Mouse (Mus musculus) neural tube, embryonic 11.5 days (tissue): ENCODE results near the gene Srsf6. TPM values are rescaled to one million over a fixed set of nuclear protein-coding genes. Genes with fewer than 3 reads are reported as not detected.

Experiments
- ATAC-seq: fragments of 200-750 bp; cut with Nextera tagmentation; 2 replicates; pipeline ENCODE4 v1.8.0; 2017; ENCODE audit warnings: moderate number of reproducible peaks, mild to moderate bottlenecking, moderate TSS enrichment, moderate library complexity; ENCODE audit not compliant: insufficient read depth, low FRiP score, low TSS enrichment
- DNase-seq: peaks from one replicate; pipeline ENCODE4 v3.0.0-alpha.2; 2015; ENCODE audit warnings: low spot score
- H3K27ac ChIP-seq: fragments of 300-500 bp; sonication (generic); 2 replicates; pipeline ENCODE4 v1.5.1; 2014; ENCODE audit warnings: low read depth, mild to moderate bottlenecking, low read length
- H3K27me3 ChIP-seq: fragments of 300-500 bp; sonication (generic); 2 replicates; pipeline ENCODE4 v1.6.1; 2014; ENCODE audit warnings: mild to moderate bottlenecking, low read length, mixed read lengths; ENCODE audit not compliant: control insufficient read depth, insufficient read depth
- H3K36me3 ChIP-seq: fragments of 300-500 bp; sonication (generic); 2 replicates; pipeline ENCODE4 v1.6.1; 2014; ENCODE audit warnings: mild to moderate bottlenecking, low read length, moderate library complexity, mixed read lengths; ENCODE audit not compliant: control insufficient read depth, insufficient read depth
- H3K4me1 ChIP-seq: fragments of 300-500 bp; sonication (generic); 2 replicates; pipeline ENCODE4 v1.6.1; 2014; ENCODE audit warnings: low read length, mixed read lengths; ENCODE audit not compliant: control insufficient read depth, insufficient read depth
- H3K4me2 ChIP-seq: fragments of 300-500 bp; sonication (generic); 2 replicates; pipeline ENCODE4 v1.6.1; 2014; ENCODE audit warnings: low read depth, mild to moderate bottlenecking, moderate library complexity
- H3K4me3 ChIP-seq: fragments of 300-500 bp; sonication (generic); 2 replicates; pipeline ENCODE4 v1.5.1; 2014; ENCODE audit warnings: low read depth, low read length
- H3K9ac ChIP-seq: fragments of 300-500 bp; sonication (generic); 2 replicates; pipeline ENCODE4 v1.6.1; 2014; ENCODE audit warnings: mild to moderate bottlenecking, low read length
- H3K9me3 ChIP-seq: fragments of 300-500 bp; sonication (generic); 2 replicates; pipeline ENCODE4 v1.6.1; 2016; ENCODE audit warnings: low read length; ENCODE audit not compliant: control insufficient read depth
- WGBS: fragments of 180-500 bp; shearing (Covaris S2); extraction: QIAGEN DNeasy Blood & Tissue Kit; methylation state at CpG from one replicate; pipeline ENCODE4 v1.1.7; 2014; 5-methylcytosine and 5-hydroxymethylcytosine counted together
- polyA plus RNA-seq: library from polyadenylated mRNA; unstranded; fragments of >200 nt; fragmentation: Nextera tagmentation; extraction: Ambion mirVana; gene quantifications from 2 replicates; pipeline ENCODE4 v1.2.1, GENCODE M21; 2014

Srsf6 gene
- polyA plus RNA-seq, 1 experiment from 2014 or later: 272 TPM

DNA sequence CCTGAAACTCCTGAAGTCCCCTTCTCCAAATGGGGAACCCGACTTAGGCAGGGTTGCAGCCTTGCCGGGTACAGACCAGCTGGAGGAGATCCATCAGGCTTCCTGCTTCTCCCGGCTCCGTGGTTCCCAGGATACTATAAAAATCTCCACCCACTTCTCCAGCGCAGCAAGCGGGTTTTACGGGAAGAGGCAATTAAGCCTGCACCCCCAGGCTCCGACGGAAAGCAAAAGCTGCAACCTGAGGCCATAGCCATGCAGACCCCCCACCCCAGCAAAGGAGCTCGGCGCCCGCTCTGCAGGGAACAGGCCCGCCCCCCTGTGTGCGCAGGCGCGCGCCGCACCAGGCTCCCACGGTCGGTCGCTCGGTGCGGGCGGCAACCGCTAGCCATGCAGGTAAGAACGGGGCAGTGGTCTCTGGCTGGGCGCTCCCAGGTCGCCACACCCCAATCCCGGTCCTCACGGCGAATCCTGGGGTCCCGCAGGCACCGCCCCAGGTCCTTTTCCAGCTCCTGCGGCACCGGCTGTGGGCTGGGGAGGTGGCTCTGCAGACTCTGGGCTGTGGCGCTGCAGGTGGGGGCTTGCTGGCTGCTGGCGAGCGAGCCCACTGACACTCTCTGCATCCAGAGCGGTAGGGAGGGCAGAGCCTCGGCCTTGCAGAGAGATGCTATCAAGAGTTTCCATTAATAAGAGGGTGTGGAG is 12.0 kb downstream of the Srsf6 start, which contains the start of gene L3mbtl1:
Gene L3mbtl1, plus strand, starts transcription at position 325 of the 699 bp plus-strand sequence.
- Histone ChIP-seq H3K4me2 (peak within 1 kb of the TSS; percentile 93), H3K4me3 (peak within 1 kb of the TSS; percentile 45), H3K9me3 (no peaks in the 10 kb centered on the region), H3K9ac (peak within 1 kb of the TSS; percentile 56), H3K27ac (no peak within 1 kb of the TSS), H3K4me1 (0 out of 2 replicates have a peak, but pooled peaks cover 2% of the 10 kb centered on the region), H3K36me3 (0 out of 2 replicates have a peak, but pooled peaks cover 2% of the 10 kb centered on the region), H3K27me3 (peaks cover 15% of the 10 kb centered on the region)
- DNase-seq (peak; percentile 42), ATAC-seq (peak; percentile 49)
- WGBS: under 1% methylated on average over 38 of the region's 40 CpGs

- no peak overlapping the region for H3K4me3 ChIP-seq
- ATAC-seq (no peak), DNase-seq (no peak)
- peaks cover 15% of the 10 kb centered on the region for H3K27me3 ChIP-seq
- H3K36me3 ChIP-seq: 0 out of 2 replicates have a peak, but pooled peaks cover 2% of the 10 kb centered on the region
- peak overlapping the region; percentile 93; the same call in 1 of the 2 replicates for H3K4me2 ChIP-seq
- WGBS: 10% methylated on average over 11 of the region's 11 CpGs
- H3K9ac ChIP-seq: no peak overlapping the region
- H3K27ac ChIP-seq: no peak overlapping the region
- H3K4me1 ChIP-seq: 0 out of 2 replicates have a peak, but pooled peaks cover 2% of the 10 kb centered on the region
- no peaks in the 10 kb centered on the region for H3K9me3 ChIP-seq
These were observed 12.6 kb downstream of the Srsf6 start for GRCm38 (mm10) chr2:162943931-162944330.

DNA sequence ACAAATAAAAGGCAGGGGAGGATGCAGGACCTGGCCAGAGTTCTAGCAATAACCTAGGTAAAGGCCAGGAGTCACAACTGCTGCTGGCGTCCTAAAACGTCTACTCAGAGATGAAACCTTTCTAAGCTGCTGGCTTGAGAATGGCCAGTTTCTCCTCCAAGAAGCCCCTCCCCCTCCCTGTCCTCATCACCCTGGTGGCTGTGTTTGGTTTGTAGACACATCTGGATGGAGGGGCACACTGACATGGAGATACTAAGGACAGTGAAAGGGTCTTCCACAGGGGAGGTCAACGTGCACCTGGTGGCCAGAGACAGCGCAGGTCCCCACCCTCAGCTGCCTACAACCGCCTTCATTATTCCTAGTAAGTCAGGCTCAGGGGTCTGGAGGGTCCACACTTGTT is 15.6 kb downstream of the Srsf6 start:
- no peak overlapping the region for H3K4me2 ChIP-seq
- peaks cover 12% of the 10 kb centered on the region for H3K27me3 ChIP-seq
- H3K9me3 ChIP-seq: no peaks in the 10 kb centered on the region
- no peak overlapping the region for H3K9ac ChIP-seq
- H3K36me3 ChIP-seq: no peaks in the 10 kb centered on the region
- ATAC-seq (no peak), DNase-seq (no peak)
- H3K4me3 ChIP-seq: no peak overlapping the region
- 0 out of 2 replicates have a peak, but pooled peaks cover 2% of the 10 kb centered on the region for H3K4me1 ChIP-seq
- H3K27ac ChIP-seq: no peak overlapping the region
- WGBS: 86% methylated on average over 5 of the region's 5 CpGs

DNA sequence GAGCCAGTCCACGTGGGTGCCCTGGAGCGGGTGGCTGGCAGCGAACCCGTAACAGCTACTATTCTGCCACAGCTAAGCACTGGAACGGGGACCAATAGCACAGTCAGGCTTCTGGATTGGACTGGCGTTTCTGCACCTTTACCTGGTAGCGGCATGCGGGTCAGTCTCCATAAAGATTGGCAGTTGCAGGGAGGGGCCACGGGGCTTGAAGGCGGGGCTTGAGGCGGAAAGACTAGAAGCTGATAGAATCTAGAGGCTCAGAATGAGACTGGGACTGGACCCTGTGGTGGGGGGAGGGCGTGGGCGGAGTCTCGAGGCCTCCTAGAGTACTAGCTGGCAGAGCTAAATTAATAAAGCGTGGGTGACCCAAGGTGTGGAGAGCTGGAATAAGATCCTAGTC is 16.4 kb downstream of the Srsf6 start:
- peak overlapping the region; percentile 20; the same call in 1 of the 2 replicates for H3K4me2 ChIP-seq
- WGBS: 41% methylated on average over 15 of the region's 15 CpGs
- DNase-seq (no peak), ATAC-seq (no peak)
- H3K36me3 ChIP-seq: no peaks in the 10 kb centered on the region
- H3K4me3 ChIP-seq: peak overlapping the region; percentile 15; the same call in 1 of the 2 replicates
- no peak overlapping the region for H3K9ac ChIP-seq
- no peak overlapping the region for H3K27ac ChIP-seq
- no peaks in the 10 kb centered on the region for H3K9me3 ChIP-seq
- no peaks in the 10 kb centered on the region for H3K4me1 ChIP-seq
- H3K27me3 ChIP-seq: peaks cover 12% of the 10 kb centered on the region

DNA sequence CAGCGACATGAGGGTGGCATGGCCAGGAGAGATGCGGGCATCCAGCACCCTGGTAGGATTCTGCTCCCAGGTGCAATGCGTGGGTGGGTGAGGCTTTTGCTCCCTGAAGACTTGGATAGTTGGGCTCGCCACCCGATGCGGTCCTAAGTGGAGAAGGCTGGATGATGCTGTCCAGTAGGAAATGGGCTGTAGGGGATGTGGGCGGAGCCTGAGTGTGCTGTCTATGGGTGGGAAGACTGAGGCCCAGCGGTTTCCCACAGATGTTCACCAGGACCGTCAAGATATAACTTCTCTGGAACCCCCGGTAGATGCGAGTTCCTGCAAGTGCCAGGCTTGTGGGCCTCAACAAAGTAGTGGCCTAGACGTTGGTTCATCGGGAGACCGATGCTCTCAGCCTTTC is 16.9 kb downstream of the Srsf6 start:
- H3K9ac ChIP-seq: no peak overlapping the region
- no peak for ATAC-seq
- 60% methylated on average over 14 of the region's 14 CpGs for WGBS
- peak overlapping the region; percentile 15; the same call in 1 of the 2 replicates for H3K4me3 ChIP-seq
- peak overlapping the region; percentile 20; the same call in 1 of the 2 replicates for H3K4me2 ChIP-seq
- H3K36me3 ChIP-seq: no peaks in the 10 kb centered on the region
- no peak overlapping the region for H3K27ac ChIP-seq
- no peaks in the 10 kb centered on the region for H3K4me1 ChIP-seq
- DNase-seq: no peak
- H3K9me3 ChIP-seq: no peaks in the 10 kb centered on the region
- peaks cover 8% of the 10 kb centered on the region for H3K27me3 ChIP-seq

DNA sequence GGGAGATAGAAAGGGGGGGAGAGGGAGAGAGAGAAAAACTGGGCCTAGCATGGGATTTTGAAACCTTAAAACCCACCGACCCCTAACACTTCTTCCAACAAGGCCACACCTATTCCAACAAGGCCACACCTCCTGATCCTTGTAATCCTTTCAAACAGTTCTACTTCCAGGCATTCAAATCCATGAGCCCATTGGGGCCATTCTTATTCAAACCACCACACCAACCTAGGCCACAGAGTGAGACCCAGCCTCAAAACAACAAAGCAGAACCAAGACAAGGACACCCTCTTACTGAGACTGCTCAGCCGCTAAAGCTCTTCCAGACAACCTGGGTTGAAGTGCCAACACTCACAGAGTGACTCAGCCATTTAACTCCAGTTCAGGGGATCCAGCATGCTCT is 19.4 kb downstream of the Srsf6 start:
- no peak overlapping the region for H3K4me3 ChIP-seq
- no peak overlapping the region for H3K9ac ChIP-seq
- no peak for ATAC-seq
- H3K4me1 ChIP-seq: no peaks in the 10 kb centered on the region
- H3K36me3 ChIP-seq: no peaks in the 10 kb centered on the region
- 90% methylated on average over 2 of the region's 2 CpGs for WGBS
- H3K27ac ChIP-seq: no peak overlapping the region
- H3K4me2 ChIP-seq: no peak overlapping the region
- DNase-seq: no peak
- H3K27me3 ChIP-seq: no peaks in the 10 kb centered on the region
- no peaks in the 10 kb centered on the region for H3K9me3 ChIP-seq

GRCm38 (mm10) chr2:162956843-162957242 is 25.5 kb downstream of the Srsf6 start:
- 88% methylated on average over 2 of the region's 2 CpGs for WGBS
- no peaks in the 10 kb centered on the region for H3K27me3 ChIP-seq
- H3K9ac ChIP-seq: no peak overlapping the region
- no peak overlapping the region for H3K4me2 ChIP-seq
- no peak for DNase-seq
- no peak overlapping the region for H3K4me3 ChIP-seq
- no peaks in the 10 kb centered on the region for H3K9me3 ChIP-seq
- no peak overlapping the region for H3K27ac ChIP-seq
- no peaks in the 10 kb centered on the region for H3K4me1 ChIP-seq
- H3K36me3 ChIP-seq: no peaks in the 10 kb centered on the region
- ATAC-seq: no peak

DNA sequence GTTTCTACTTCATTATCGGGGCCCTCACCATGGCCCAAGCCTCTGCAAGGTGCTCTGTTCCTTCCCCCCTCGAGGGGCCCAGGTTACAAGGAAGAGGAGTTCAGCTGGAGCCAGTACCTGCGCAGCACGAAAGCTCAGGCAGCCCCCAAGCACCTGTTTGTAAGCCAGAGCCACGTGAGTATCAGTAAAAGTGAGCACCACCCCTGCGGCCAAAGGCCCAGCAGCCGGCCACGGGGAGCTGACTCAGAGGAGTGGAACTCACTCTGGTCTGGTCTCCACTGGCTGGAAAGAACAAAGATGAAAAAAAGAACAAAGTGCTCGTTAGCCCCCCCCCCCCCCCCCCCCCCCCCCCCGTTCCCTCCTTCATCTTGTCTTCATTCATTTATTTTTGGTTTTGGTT is 30.0 kb downstream of the Srsf6 start:
- 74% methylated on average over 8 of the region's 10 CpGs for WGBS
- Histone ChIP-seq H3K9me3 (no peaks in the 10 kb centered on the region), H3K9ac (no peak overlapping the region), H3K4me2 (no peak overlapping the region), H3K27ac (no peak overlapping the region), H3K4me1 (no peaks in the 10 kb centered on the region), H3K4me3 (no peak overlapping the region), H3K36me3 (no peaks in the 10 kb centered on the region), H3K27me3 (no peaks in the 10 kb centered on the region)
- ATAC-seq (no peak), DNase-seq (no peak)

DNA sequence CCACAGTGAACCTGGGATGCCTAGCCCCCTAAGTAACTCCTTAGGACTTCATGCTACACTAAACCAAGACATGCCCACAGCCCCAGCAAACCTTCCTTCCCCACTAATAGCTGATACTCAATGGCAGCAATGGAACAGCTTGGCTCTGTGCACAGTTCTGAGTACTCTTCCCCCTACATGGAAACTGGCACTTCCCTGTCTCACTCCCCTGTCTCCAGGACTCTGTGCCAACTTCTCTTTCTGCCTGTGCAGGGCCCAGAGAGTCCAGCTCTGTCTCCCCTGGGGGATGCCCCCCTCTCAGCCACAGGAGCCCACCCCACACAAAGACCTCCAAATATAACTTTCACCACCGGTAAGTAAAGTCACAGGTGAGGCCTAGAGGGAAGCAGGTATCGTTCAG is 35.4 kb downstream of the Srsf6 start:
- Histone ChIP-seq H3K9me3 (no peaks in the 10 kb centered on the region), H3K9ac (no peak overlapping the region), H3K27ac (no peak overlapping the region), H3K4me2 (no peak overlapping the region), H3K4me3 (no peak overlapping the region), H3K4me1 (no peaks in the 10 kb centered on the region), H3K36me3 (no peaks in the 10 kb centered on the region), H3K27me3 (no peaks in the 10 kb centered on the region)
- ATAC-seq (no peak), DNase-seq (no peak)
- WGBS: 89% methylated on average over 2 of the region's 2 CpGs
